Mouse (Mus musculus) embryo, embryonic 10.5 days (tissue): ENCODE measurements around the gene Ggt5.
"Not testable (repeated sequence)": the region's sequence is repeated elsewhere in the genome, so short reads cannot be mapped to it uniquely, and the experiment has no call there.

Source experiments
- DNase-seq: peaks from one replicate; pipeline ENCODE4 v3.0.0-alpha.2; 2015; ENCODE audit warnings: low spot score

Gene Ggt5

GRCm38 (mm10) chr10:75589129-75589528 is at the start of gene Ggt5:
Gene Ggt5 (plus strand): TSS chr10:75589340.
- peak; percentile 38 for DNase-seq

- DNase-seq: no peak
These were observed 41.2 kb upstream of the Ggt5 start for GRCm38 (mm10) chr10:75547901-75548300.

GRCm38 (mm10) chr10:75548486-75548885 is 40.7 kb upstream of the Ggt5 start:
- no peak for DNase-seq

GRCm38 (mm10) chr10:75549886-75550285 is 39.3 kb upstream of the Ggt5 start:
- no peak for DNase-seq

GRCm38 (mm10) chr10:75551175-75551574 is 38.0 kb upstream of the Ggt5 start:
- no peak for DNase-seq

GRCm38 (mm10) chr10:75552106-75552505 is 37.0 kb upstream of the Ggt5 start:
- no peak for DNase-seq

- DNase-seq: no peak
These were observed 36.3 kb upstream of the Ggt5 start for GRCm38 (mm10) chr10:75552701-75553450.

GRCm38 (mm10) chr10:75554090-75554489 is 35.0 kb upstream of the Ggt5 start:
- DNase-seq: no peak

- no peak for DNase-seq
These were observed 33.6 kb upstream of the Ggt5 start for GRCm38 (mm10) chr10:75555557-75555956.

- no peak for DNase-seq
These were observed 33.1 kb upstream of the Ggt5 start for GRCm38 (mm10) chr10:75556026-75556425.

GRCm38 (mm10) chr10:75558515-75558914 is 30.6 kb upstream of the Ggt5 start:
- no peak for DNase-seq

GRCm38 (mm10) chr10:75559041-75559675 is 30.0 kb upstream of the Ggt5 start:
- peak; percentile 39 for DNase-seq

- peak; percentile 59 for DNase-seq
These were observed 29.2 kb upstream of the Ggt5 start, which contains the start of gene Lrrc75b for GRCm38 (mm10) chr10:75559676-75560548. Gene Lrrc75b (minus strand): TSS chr10:75560330.

GRCm38 (mm10) chr10:75560549-75560899 is 28.6 kb upstream of the Ggt5 start:
- DNase-seq: peak; percentile 42

- no peak for DNase-seq
These were observed 28.0 kb upstream of the Ggt5 start, which contains the start of gene Ggt1 for GRCm38 (mm10) chr10:75561071-75561654. Gene Ggt1 (plus strand): TSS chr10:75561604.

- DNase-seq: no peak
These were observed 26.5 kb upstream of the Ggt5 start for GRCm38 (mm10) chr10:75562596-75562995.

- no peak for DNase-seq
These were observed 24.4 kb upstream of the Ggt5 start for GRCm38 (mm10) chr10:75564687-75565265.

GRCm38 (mm10) chr10:75565436-75565835 is 23.7 kb upstream of the Ggt5 start:
- DNase-seq: no peak

- DNase-seq: no peak
These were observed 23.2 kb upstream of the Ggt5 start for GRCm38 (mm10) chr10:75565906-75566305.

- DNase-seq: no peak
These were observed 22.8 kb upstream of the Ggt5 start for GRCm38 (mm10) chr10:75566321-75566720.

GRCm38 (mm10) chr10:75566765-75567164 is 22.4 kb upstream of the Ggt5 start:
- not testable (repeated sequence) for DNase-seq

- DNase-seq: no peak
These were observed 21.1 kb upstream of the Ggt5 start for GRCm38 (mm10) chr10:75568029-75568428.
